Mouse (Mus musculus): ENCODE data around the gene Rapgef5.

- TF ChIP-seq POLR2A (IDR thresholded peaks at IDR 0.05; ENCODE audit: borderline replicate concordance, extremely low read depth, insufficient read depth, insufficient read length, poor library complexity, severe bottlenecking) = no peak
- TF ChIP-seq CTCF (IDR thresholded peaks at IDR 0.05; ENCODE audit: borderline replicate concordance, extremely low read depth, insufficient read depth, insufficient read length) = no peak
Observed at GRCm38 (mm10) chr12:117663637-117664036, 147.4 kb downstream of the Rapgef5 start.

Data from brain, embryonic 14.5 days (tissue).